Mouse (Mus musculus): ENCODE measurements at regions not wholly inside any gene's neighbourhood (a gene's known extent, or its start where the extent isn't known, plus 50 kb on each side); places are given as distances from the start of the nearest gene placed in this dataset.
A peak's percentile ranks its signal among the peaks of the same experiment; 100 is the strongest.

- DNase-seq (ENCODE audit: low read depth, low spot score): no peak
These were observed 234.1 kb downstream of the Gm45692 start for GRCm38 (mm10) chr8:26353476-26353875.

GRCm38 (mm10) chr8:26354516-26354915 is 235.2 kb downstream of the Gm45692 start:
- no peak for DNase-seq (ENCODE audit: low read depth, low spot score)

- DNase-seq (ENCODE audit: low read depth, low spot score): no peak
These were observed 237.5 kb downstream of the Gm45692 start for GRCm38 (mm10) chr8:26356801-26357200.

- no peak for DNase-seq (ENCODE audit: low read depth, low spot score)
These were observed 239.4 kb downstream of the Gm45692 start for GRCm38 (mm10) chr8:26358711-26359136.

- no peak for DNase-seq (ENCODE audit: low read depth, low spot score)
These were observed 243.0 kb downstream of the Gm45692 start for GRCm38 (mm10) chr8:26362366-26362765.

- no peak for DNase-seq (ENCODE audit: low read depth, low spot score)
These were observed 244.3 kb downstream of the Gm45692 start for GRCm38 (mm10) chr8:26363616-26364015.

- no peak for DNase-seq (ENCODE audit: low read depth, low spot score)
These were observed 245.3 kb downstream of the Gm45692 start for GRCm38 (mm10) chr8:26364637-26365036.

- DNase-seq (ENCODE audit: low read depth, low spot score): peak; percentile 73
These were observed 261.3 kb downstream of the Gm45692 start for GRCm38 (mm10) chr8:26380668-26381067.

GRCm38 (mm10) chr8:26382426-26382825 is 263.1 kb downstream of the Gm45692 start:
- DNase-seq (ENCODE audit: low read depth, low spot score): peak; percentile 23

GRCm38 (mm10) chr8:26383886-26384285 is 264.6 kb downstream of the Gm45692 start:
- no peak for DNase-seq (ENCODE audit: low read depth, low spot score)

- no peak for DNase-seq (ENCODE audit: low read depth, low spot score)
These were observed 265.1 kb downstream of the Gm45692 start for GRCm38 (mm10) chr8:26384305-26384993.

GRCm38 (mm10) chr8:26384994-26385345 is 265.6 kb downstream of the Gm45692 start:
- no peak for DNase-seq (ENCODE audit: low read depth, low spot score)

- DNase-seq (ENCODE audit: low read depth, low spot score): no peak
These were observed 275.7 kb downstream of the Gm45692 start for GRCm38 (mm10) chr8:26395061-26395460.

GRCm38 (mm10) chr8:26420002-26420401 is 300.7 kb downstream of the Gm45692 start:
- no peak for DNase-seq (ENCODE audit: low read depth, low spot score)

- DNase-seq (ENCODE audit: low read depth, low spot score): no peak
These were observed 301.2 kb downstream of the Gm45692 start for GRCm38 (mm10) chr8:26420536-26420935.

- DNase-seq (ENCODE audit: low read depth, low spot score): no peak
These were observed 308.0 kb downstream of the Gm45692 start for GRCm38 (mm10) chr8:26427311-26427710.

GRCm38 (mm10) chr8:26429751-26430327 is 310.5 kb downstream of the Gm45692 start:
- no peak for DNase-seq (ENCODE audit: low read depth, low spot score)

- DNase-seq (ENCODE audit: low read depth, low spot score): no peak
These were observed 313.0 kb downstream of the Gm45692 start for GRCm38 (mm10) chr8:26432161-26432919.

GRCm38 (mm10) chr8:26436236-26436635 is 316.9 kb downstream of the Gm45692 start:
- no peak for DNase-seq (ENCODE audit: low read depth, low spot score)

- no peak for DNase-seq (ENCODE audit: low read depth, low spot score)
These were observed 318.2 kb downstream of the Gm45692 start for GRCm38 (mm10) chr8:26437571-26437970.

- DNase-seq (ENCODE audit: low read depth, low spot score): no peak
These were observed 319.0 kb downstream of the Gm45692 start for GRCm38 (mm10) chr8:26438246-26438862.

GRCm38 (mm10) chr8:26438877-26439276 is 319.5 kb downstream of the Gm45692 start:
- DNase-seq (ENCODE audit: low read depth, low spot score): no peak

All from CD4-positive, CD25-positive, alpha-beta regulatory T cell, adult 2 months (primary cell).